Mouse (Mus musculus): ENCODE results near the gene Pbx1.

Pbx1 gene

DNA sequence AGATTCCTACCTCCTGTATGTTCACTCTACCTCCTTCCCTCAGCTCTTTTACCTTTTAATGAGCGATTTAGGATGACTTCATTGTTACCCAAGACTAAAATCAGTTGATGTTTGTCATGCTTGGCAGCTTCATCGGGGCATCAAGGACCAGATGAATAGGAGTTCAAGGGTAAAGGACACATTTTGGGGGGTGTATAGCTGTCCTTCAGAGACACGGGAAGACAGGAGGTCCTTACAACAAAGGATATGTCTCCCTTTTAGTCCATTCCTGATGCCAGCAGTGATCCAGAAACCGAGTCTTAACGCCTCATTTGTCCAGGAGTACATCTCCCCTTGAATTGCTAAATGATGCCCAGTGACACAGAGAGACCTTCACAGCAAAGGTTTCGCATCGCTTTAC, 343.4 kb downstream of the Pbx1 start:
- DNase-seq (ENCODE audit: low spot score in 2 of 2) = no peak

DNA sequence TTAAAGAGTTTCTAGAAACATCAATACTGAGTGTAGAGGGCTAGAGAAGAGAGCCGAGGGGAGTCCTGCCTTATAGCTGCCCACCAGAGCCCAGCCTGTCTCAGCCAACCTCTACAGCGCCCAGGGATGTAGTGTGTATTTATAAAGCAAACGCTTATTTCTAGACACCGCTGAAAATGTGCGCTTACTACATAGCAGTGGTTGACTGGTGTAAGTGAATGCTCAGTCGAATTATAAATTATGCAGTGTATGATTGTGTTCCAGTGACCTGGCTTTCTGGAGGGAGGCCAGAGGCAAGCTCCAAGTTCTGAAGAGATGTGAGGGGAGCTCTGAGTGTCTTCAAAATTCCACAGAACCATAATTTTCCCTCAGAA, 352.7 kb downstream of the Pbx1 start:
- DNase-seq (ENCODE audit: low spot score in 2 of 2) = no peak

DNA sequence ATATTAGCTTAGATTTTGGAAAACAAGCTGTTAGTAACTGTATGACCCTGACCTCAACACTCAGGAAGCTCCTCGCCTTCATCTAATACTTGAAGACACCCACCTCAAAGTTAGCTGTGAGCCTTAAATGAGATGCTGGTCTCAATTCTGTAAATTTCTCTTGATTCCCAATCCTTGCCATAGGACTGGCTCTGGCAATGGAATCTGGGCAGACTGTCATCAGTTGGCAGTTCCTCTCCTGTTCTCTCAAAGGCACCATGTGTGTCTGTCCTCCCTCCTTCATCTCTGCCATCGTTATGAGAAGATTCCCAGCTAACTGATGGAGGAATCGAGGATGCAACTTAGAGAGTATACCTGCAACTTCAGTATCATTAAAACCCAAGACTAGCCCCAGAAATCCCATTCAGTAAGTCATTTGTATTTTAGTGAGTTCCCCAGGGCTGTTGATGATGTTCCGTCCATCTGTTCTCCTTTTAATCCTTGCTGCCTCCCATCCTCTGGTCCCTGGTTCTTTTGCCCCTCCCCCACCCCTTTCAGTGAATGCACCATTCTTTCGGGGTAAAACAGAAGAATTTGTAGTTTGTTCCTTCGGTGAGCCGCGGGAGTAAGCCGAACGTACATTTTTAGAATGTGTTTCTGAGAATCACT, 353.2 kb downstream of the Pbx1 start:
- no peak for DNase-seq (ENCODE audit: low spot score in 2 of 2)

DNA sequence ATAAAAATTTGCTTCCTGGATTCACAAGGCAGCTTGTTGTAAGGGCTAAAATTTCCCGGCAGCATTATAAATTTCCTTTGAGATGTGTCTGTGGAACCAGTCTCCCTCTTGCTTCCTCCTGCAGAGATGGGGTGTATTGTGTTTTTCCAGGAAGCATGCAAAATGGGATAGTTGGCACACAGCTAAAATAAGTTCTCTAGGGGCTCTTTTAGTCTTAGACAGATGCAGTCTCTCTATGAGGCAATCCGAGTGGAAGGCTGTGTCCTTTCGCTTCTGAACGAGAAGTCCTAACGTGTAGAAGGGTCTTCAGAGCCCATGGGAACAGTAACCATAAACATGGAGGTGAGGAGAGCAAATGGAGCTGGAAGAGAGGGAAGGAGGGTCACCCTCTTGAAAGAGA, 360.1 kb downstream of the Pbx1 start:
- DNase-seq (ENCODE audit: low spot score in 2 of 2) = no peak

DNA sequence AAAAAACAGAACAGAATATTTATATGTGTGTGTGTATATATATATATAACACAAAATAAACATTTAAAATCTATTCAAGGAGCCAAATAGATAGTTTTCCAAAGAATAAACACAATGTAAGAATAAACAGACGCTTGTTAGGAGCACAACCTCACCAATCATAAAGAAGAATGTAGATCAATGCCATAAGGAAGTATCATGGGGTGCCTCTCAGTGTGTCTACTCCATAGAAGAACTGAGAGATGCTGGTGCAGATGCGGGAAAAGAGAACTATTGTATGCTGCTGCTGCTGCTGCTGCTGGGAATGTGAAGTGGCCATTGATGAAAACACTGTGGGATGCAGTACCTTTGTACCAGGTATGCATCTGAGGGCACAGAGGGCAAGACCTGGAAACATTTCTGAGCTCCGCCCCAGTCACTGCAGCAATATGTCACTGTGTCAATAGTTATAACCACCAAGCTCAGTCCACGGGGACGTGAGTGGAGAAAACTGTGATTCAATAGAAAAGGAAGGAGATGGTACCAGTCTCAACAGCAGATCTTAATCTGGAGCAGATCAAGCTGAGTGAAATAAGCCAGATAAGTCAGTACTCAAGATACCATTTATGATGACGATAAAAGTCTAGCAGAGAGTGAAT, 361.7 kb downstream of the Pbx1 start:
- DNase-seq (ENCODE audit: low spot score in 2 of 2) = no peak

DNA sequence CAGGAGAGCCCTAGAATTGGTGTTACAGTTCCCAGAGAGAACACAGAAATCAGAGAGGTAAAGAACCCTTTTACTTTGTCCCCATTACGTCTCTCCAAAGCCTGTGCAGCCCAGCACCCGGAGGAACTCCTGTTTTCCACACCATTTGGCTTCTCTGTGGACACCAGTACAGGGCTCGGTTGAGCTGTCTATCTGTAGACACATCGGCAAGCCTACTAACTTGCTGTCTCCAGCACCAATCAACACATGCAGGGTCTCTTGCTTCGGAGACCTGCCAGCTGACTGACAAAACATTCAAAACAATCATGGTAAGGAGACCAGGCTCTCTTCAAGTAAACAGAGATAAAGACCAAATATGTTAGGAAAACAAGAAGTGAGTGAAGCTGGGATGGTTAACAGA, 362.3 kb downstream of the Pbx1 start:
- DNase-seq (ENCODE audit: low spot score in 2 of 2) = no peak
